Mouse (Mus musculus) embryo, embryonic 11 days (tissue): ENCODE measurements at regions not wholly inside any gene's neighbourhood (a gene's known extent, or its start where the extent isn't known, plus 50 kb on each side); places are given as distances from the start of the nearest gene placed in this dataset.

Experiments
- DNase-seq: peaks from one replicate; pipeline ENCODE4 v3.0.0-alpha.2; 2015

- DNase-seq, result no peak
Observed at GRCm38 (mm10) chr3:39952103-39952502, 579.0 kb upstream of the Intu start.

DNA sequence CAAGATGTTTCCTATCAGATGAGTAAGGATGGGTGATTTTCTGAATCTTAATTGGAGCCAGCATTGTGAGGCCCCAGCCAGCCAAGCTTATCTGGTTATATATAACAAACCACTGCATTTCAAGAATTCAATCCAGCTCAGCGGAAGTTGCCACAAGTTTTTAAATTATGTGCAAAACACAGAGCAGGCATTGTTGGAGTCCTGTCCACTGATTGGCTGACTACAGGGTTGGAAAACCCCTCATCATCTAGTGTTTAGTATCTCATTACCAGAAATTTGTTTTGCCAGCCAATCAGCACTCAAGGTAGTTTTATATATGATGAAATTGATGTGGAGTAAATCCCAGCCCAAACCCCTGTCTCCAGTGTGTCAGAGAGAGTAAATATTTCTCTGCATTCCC, 578.5 kb upstream of the Intu start:
- DNase-seq, result no peak

DNA sequence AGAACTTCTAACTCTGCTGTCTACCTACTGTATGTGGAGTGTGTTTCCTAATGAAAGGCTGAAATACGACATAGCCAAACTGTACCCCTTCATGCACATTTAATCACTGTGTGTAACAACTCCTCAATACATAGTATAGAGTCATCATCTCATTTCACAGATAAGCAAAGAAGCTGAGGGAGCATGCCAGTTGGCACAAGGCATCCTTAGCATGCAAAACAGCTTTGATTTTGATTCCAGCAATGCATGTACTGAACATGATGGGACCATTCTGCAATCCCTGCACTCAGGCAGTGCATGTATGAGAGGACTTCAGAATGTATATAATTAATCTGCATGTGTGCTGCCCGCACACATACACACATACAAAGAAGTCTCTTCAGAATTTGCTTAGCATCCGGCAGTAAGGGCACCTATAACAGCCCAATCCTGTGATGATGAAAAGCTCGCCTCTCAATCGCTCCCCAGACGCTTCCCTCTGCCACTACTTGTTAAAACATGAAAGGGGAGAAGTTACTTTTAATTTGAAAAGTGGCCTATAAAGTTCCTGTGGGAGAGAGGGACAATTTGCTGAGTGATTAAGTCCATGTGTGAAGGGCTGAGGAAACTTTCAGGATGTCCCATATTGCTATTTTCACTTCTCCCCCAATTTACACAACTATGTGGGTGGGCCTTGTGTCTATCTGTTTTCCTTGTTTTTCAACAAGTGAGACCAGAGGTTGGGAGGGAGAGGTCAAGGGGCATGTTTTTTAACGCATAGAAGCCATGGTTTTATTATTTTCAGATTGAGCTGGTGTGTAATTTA, 569.0 kb upstream of the Intu start:
- peak; percentile 73 for DNase-seq

DNA sequence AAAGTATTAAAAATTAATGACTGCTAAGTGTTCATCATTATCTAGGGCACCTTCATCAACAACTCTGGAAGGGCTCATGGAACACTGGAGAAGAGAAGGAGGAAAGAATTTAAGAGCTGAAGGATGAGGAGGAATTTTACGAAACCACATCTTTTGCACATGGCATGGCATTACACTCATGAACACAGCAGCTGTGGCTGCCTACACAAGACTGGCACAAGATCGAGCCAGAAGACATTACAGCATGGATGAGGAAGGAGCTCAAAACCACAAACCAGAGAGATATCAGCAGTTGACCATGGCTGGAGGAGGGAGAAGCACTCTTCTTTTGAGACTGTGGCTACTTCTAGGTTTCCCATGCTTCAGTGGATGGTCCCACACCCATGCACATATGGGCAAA, 565.7 kb upstream of the Intu start:
- no peak for DNase-seq

DNA sequence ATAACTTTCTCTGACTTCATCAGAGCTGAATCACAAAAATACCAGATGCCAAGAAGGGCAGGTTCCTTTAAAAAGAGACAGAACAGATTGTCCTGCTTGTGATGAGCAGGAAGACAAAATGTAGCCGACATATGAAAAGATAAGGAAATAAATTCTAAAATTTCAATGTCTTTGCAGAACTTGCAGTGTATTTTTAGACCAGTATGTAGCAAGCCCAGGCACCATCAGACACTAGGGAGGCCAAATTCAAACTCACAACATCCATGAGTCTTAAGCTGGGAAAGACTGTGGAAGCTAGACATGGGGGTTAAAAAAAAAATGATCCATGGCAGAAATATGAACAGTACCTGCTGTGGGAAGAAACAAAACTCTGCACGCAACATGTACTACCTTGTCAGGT, 564.7 kb upstream of the Intu start:
- no peak for DNase-seq

GRCm38 (mm10) chr3:39976937-39977336, 554.1 kb upstream of the Intu start:
- no peak for DNase-seq

DNA sequence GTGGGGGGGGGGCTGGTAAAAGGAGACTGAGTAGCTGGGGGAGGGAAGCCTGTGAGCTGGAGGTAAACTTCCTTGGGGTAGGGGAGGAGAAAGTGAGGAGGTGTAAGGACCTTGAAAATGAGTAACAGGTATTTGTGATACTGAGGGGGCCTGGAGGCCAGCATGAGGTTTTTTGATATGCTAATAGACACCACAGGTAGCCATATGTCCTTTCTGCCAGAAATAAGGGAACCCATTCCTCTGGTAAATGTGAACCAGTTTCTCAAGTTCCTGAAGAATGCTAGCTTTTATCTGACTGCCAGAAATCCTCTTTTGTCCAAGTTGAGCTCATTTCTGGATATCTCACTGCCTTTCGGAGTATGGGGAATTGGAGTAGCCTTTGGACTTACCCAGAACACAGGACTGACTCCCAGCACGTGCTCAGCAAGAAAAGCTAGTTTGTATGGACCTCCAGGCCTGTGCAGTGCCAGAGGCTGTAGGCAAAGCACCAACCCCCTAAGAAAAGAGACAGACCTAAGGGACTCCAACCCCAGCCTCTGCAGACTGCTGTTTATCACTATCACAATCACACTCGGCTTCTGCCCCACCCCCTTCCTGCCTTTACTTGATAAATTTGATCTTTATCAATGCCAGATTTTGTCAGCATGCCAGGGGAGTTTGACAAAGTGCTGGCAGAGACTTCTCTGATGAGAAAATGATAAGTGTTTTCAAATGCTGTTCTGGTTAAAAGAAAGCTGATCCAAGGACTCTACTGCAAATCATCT, 552.0 kb upstream of the Intu start:
- peak; percentile 33 for DNase-seq

DNA sequence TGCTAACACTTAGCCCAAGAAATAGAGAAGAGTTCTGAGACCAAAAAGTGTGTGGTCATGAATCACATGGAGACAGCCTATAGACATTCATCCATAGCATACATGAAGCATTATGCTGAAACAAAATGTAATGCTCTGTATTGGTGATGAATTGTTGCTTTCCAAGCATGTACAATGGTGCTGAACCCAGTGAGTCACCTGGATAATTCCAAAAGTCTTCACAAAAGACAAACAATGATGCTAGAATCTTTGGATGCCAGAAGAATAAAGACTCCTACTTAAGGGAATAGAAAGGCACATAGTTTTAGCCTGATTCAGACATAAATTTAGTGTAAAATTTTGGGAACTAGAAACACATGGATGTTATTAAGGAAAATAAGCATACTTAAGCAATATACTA, 548.4 kb upstream of the Intu start:
- no peak for DNase-seq

GRCm38 (mm10) chr3:39987710-39988109, 543.4 kb upstream of the Intu start:
- no peak for DNase-seq

GRCm38 (mm10) chr3:39998628-39999027, 532.5 kb upstream of the Intu start:
- peak; percentile 79 for DNase-seq

GRCm38 (mm10) chr3:39999846-40000245, 531.2 kb upstream of the Intu start:
- no peak for DNase-seq

GRCm38 (mm10) chr3:40002838-40003237, 528.2 kb upstream of the Intu start:
- DNase-seq, result no peak

DNA sequence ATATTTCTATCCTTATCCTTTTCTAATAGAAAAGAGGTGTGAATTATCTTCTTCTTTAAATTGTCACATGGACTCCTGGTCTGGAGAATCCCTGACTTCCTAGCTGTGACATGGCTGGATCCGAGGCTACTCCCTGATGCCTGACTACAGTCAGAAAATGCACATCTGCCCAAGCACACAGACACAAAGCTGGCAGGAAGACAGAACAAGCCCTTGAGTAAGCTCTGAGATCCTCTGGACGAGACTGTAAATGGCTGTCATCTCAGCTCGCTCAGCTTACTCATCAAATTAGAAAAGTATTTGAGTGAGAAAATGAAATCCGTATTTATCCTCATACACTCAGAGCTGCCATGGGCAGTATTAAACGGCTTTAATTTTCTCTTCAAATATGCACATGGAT, 521.0 kb upstream of the Intu start:
- DNase-seq, result no peak

GRCm38 (mm10) chr3:40021682-40022081, 509.4 kb upstream of the Intu start:
- DNase-seq, result peak; percentile 27

DNA sequence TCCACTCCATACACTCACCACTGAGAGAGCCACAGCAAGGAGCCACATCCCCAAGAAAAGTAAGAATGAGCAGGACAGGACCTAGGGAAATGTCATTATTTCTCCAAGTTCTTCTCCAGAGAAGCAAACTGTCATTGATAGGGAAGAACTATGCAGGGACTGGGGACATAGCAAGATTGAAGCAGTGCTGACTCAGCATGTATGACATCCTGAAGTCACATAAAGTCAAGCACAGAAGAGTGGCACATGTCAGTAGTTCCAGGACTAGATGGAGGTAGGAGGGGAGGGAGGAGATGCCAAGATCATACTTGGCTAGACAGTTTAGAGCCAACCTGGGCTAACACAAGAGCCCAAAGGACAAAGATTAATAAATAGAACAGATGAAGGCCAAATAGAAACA, 503.4 kb upstream of the Intu start:
- no peak for DNase-seq

- no peak for DNase-seq
Observed at GRCm38 (mm10) chr3:40036177-40036576, 494.9 kb upstream of the Intu start.

DNA sequence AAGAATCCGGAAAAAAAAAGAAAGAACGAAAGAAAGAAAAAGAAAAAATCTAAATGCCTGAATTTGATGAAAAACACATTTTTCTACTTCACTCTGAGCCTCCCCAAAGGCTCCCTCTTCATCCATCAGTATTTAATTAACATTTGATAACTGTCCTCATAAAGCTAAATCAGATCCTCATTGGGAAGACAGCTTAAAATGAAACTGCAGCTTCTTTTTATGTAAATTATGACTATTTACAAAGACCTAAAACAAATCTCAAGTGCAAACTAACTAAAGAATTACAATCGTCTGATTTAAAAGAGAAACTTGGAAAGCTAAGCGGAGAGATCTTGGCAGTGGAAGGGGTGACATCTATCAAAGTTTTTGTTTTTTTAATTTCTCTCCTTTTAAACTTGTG, 481.4 kb upstream of the Intu start:
- DNase-seq, result no peak

DNA sequence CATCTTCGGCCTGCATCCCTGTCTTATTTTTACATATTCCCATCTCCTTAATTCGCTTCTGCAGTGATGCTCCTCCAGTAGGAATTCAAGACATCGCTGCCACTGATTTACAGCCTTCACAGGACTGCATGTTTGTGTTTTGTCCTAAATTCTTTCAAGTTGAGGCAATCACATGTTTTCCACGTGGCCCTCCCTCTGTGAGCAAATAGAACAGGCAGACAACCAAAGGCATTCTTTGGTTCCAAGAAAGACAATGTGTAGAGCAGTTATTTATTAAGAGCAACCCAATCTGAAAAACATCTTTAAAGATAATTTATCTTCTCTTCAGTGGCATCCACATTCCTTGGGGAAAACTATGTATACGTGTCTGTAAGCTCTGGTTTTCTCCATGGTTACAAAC, 472.8 kb upstream of the Intu start:
- no peak for DNase-seq

- no peak for DNase-seq
Observed at GRCm38 (mm10) chr3:40058719-40059420, 472.2 kb upstream of the Intu start.

- peak; percentile 60 for DNase-seq
Observed at GRCm38 (mm10) chr3:40070137-40070667, 460.9 kb upstream of the Intu start.

DNA sequence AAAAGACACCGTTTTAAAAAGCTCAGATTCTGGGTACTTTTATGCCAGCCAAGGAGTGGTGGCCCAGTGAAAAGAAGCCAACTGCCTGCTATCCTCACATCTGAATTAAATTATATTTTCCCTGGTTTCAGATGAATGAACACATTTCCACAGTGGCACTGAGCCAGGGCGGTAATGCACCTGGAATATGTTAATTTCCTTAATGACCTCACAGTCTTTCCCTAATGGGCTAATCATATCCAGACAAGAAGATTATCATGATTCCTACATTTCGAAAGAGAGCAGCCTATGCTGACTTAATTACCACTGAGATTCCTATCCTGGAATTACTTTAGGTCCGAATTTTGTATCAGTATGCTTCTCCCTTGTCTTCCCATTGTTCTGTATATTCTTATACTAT, 454.3 kb upstream of the Intu start:
- no peak for DNase-seq

- DNase-seq, result no peak
Observed at GRCm38 (mm10) chr3:40085116-40085515, 446.0 kb upstream of the Intu start.

DNA sequence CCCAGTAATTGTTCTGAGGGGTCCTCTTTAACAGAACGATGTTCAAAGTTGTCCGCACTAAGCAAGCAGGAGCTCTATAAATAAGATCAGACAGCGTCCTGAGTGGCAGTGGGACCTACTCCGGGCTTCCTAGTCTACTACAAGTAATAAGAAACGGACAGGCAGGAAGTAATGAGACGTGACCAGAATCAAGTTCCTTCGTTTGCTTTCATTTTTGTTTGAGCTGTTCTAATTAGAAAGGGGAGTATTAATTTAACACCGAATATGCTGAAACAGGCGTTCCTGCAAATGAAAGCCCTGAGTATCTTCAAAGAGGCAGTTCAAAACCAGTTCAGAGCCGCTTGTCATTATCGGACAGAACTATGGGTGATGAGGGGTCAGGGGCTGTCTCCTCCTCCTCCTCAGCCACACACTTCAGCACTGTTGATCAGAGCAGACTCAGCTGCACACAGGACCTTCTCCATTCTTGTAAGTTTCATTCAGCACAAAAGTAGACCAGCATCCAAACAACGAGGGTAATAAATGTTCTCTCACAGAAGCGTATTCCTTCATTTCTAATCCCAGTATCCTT, 439.2 kb upstream of the Intu start:
- DNase-seq, result no peak
